Mouse (Mus musculus) gastrocnemius, adult 2 months (tissue): ENCODE results near the gene Sirt2. TPM values are rescaled to one million over a fixed set of nuclear protein-coding genes. Genes with fewer than 3 reads are reported as not detected.
A peak's percentile ranks its signal among the peaks of the same experiment; 100 is the strongest.

Source experiments
- DNase-seq: peaks from one replicate; pipeline ENCODE4 v3.0.0; 2022
- H3K27ac ChIP-seq: fragments of 200-600 bp; 2 replicates; pipeline ENCODE4 v1.8.1; 2022; ENCODE audit warnings: mild to moderate bottlenecking
- H3K4me3 ChIP-seq: fragments of 200-600 bp; 2 replicates; pipeline ENCODE4 v1.8.1; 2022; ENCODE audit warnings: mild to moderate bottlenecking, moderate library complexity
- CTCF ChIP-seq: fragments of 200-600 bp; IDR thresholded peaks from 2 replicates; pipeline ENCODE4 v1.8.1; 2022; ENCODE audit warnings: antibody characterized with exemption, mild to moderate bottlenecking, moderate library complexity
- intact Hi-C: fragments of 180-260 bp; cut with DNase I; formaldehyde crosslinking; loops from one replicate; pipeline ENCODE4 v1.15.1; 2025
- total RNA-seq, 2 experiments: library from RNA; stranded (reverse); gene quantifications; 2 replicates each; pipeline ENCODE4 v1.2.3; 2021

Gene Sirt2
- total RNA-seq, 2 experiments from 2014 or later = 91.0 to 92.5 TPM

- Histone ChIP-seq H3K27ac (no peak overlapping the region), H3K4me3 (no peak overlapping the region)
- no peak for TF ChIP-seq CTCF
- intact Hi-C loops = no loop called here
- no peak for DNase-seq
These were observed 47.9 kb downstream of the Sirt2 start for GRCm38 (mm10) chr7:28814306-28815034.

GRCm38 (mm10) chr7:28815230-28815629 is 48.7 kb downstream of the Sirt2 start:
- no peak for DNase-seq
- Histone ChIP-seq H3K27ac (no peak overlapping the region), H3K4me3 (no peak overlapping the region)
- intact Hi-C loops = no loop called here
- no peak for TF ChIP-seq CTCF

GRCm38 (mm10) chr7:28816201-28816600 is 49.7 kb downstream of the Sirt2 start:
- Histone ChIP-seq H3K27ac (0 out of 2 replicates have a peak overlapping the region, but pooled peaks have one; percentile 16), H3K4me3 (0 out of 2 replicates have a peak overlapping the region, but pooled peaks have one; percentile 15)
- intact Hi-C loops = no loop called here
- DNase-seq = no peak
- no peak for TF ChIP-seq CTCF

DNA sequence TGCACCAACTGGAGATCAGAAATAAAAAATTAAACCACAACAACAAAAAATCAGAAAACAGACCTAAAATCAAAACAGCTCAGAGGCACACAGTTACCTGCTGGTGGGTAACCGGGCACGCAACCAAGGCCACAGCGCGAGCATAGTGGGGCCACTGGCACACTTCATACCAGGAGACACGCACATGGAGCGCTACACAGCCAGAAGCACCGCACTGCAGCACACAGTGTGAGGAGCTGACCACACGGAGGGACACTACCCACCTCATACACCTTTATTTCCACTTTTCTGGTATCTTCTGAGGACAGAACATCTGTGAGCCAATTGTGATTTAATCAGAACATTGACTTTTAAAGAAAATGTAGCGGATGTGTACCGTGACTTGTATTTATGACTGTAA is 50.4 kb downstream of the Sirt2 start:
- Histone ChIP-seq H3K27ac (no peak overlapping the region), H3K4me3 (no peak overlapping the region)
- intact Hi-C loops = no loop called here
- DNase-seq = no peak
- TF ChIP-seq CTCF = no peak

DNA sequence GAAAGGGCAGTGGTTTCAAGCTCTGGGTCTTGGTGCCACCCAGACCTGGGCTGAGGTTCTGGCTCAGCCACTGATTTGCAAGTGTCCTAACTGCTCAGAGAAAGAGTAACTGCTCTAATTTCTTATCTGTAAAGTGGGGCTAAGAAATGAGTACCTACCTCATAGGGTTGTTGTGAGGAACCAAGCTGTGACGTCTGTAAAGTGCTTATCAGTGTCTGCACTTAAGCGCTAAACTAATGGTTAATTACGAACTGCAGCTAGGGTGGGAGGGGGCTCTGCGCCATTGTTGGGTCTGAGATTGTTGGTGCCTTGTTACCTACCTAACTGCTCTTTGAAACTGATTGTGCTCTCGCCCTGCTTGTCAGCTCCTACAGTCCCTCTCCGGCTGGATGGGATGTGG is 51.0 kb downstream of the Sirt2 start:
- H3K27ac ChIP-seq = 0 out of 2 replicates have a peak overlapping the region, but pooled peaks have one; percentile 8
- no peak for DNase-seq
- TF ChIP-seq CTCF = no peak
- intact Hi-C loops = no loop called here
- H3K4me3 ChIP-seq = no peak overlapping the region; the same call in 1 of the 2 replicates

GRCm38 (mm10) chr7:28817957-28818356 is 51.4 kb downstream of the Sirt2 start:
- no peak for TF ChIP-seq CTCF
- DNase-seq = no peak
- Histone ChIP-seq H3K4me3 (no peak overlapping the region; the same call in 1 of the 2 replicates), H3K27ac (0 out of 2 replicates have a peak overlapping the region, but pooled peaks have one; percentile 8)
- intact Hi-C loops = no loop called here

GRCm38 (mm10) chr7:28818436-28818835 is 51.9 kb downstream of the Sirt2 start:
- intact Hi-C loops = no loop called here
- Histone ChIP-seq H3K4me3 (no peak overlapping the region), H3K27ac (no peak overlapping the region)
- DNase-seq = no peak
- TF ChIP-seq CTCF = no peak

GRCm38 (mm10) chr7:28818861-28819452 is 52.4 kb downstream of the Sirt2 start:
- intact Hi-C loops = no loop called here
- Histone ChIP-seq H3K4me3 (no peak overlapping the region), H3K27ac (peak overlapping the region; percentile 31; the same call in 1 of the 2 replicates)
- no peak for TF ChIP-seq CTCF
- no peak for DNase-seq

DNA sequence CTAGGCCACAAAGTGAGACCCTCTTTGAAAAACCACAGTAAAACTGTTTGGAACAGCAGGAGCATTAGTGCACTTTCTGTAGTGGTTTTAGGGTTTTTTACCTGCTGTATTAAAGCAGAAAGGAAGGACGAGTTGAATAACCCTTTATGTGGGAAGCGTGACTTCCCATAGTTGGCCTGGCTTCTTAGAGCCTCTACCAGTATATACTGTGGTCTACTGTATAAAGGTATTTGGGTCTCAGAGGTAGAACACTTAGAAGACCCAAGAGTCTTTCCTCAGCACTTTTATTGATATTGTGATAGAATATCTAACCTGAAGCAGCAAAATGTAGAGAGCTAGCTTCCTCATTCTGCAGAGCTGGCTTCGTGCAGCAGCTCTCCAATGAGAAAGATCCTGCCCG is 53.0 kb downstream of the Sirt2 start:
- no peak for TF ChIP-seq CTCF
- intact Hi-C loops = no loop called here
- H3K27ac ChIP-seq = peak overlapping the region; percentile 96

GRCm38 (mm10) chr7:28820358-28821260 is 54.1 kb downstream of the Sirt2 start:
- peak overlapping the region; percentile 96 for H3K27ac ChIP-seq
- intact Hi-C loops = no loop called here

More for the DNA sequence above, 53.0 kb downstream of the Sirt2 start:
- peak overlapping the region; percentile 9; the same call in 1 of the 2 replicates for H3K4me3 ChIP-seq
- DNase-seq = no peak

DNA sequence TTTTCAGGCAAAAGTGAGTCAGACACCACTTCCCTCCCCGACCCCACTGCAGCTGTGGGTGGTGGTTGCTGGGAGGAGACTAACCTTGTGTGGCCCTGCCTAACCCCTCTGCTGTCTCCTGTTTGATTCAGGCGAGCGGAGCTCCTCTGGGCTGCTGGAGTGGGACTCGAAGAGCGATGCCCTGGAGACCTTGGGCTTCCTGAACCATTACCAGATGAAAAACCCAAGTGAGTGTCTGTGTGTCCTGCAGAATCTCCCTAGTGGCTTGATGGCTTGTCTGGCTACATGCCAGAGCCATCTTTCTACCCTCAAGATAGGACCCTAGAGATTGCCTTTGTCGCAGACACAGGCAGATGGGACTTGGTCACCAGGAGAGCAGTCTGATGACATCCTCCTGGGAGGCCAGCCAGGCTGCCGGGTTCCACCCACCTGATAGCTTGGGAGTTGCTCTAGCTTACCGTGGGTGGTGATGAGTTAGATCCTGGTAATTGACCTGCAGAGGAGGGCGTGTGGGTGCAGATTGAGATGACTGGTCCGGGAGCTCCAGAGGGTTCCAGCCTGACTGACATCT is 54.8 kb downstream of the Sirt2 start:
- H3K4me3 ChIP-seq = peak overlapping the region; percentile 34
- H3K27ac ChIP-seq = peak overlapping the region; percentile 96
- no peak for TF ChIP-seq CTCF
- intact Hi-C loops = no loop called here
- DNase-seq = peak; percentile 80

More at GRCm38 (mm10) chr7:28820358-28821260, 54.1 kb downstream of the Sirt2 start:
- TF ChIP-seq CTCF = no peak
- peak overlapping the region; percentile 9 for H3K4me3 ChIP-seq
- peak; percentile 43 for DNase-seq

DNA sequence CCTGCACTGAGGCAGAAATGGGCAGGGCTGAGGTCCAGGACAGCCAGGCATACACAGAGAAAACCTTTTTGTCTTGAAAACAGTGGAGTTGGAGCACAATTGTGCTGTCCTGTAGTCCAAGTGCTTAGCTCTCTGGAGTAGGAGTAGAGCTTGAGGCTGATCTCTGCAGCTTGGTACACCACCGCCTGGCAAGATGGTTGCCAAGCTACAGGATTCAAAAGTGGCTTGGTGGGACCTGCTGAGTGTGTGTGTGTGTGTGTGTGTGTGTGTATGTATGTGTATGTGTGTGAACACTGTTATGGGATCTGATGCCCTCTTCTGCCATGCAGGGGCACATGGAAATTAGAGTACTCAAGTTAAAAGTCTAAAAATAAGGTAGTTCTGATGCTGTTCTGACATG is 56.0 kb downstream of the Sirt2 start:
- no peak for TF ChIP-seq CTCF
- peak; percentile 16 for DNase-seq
- intact Hi-C loops = no loop called here
- H3K27ac ChIP-seq = peak overlapping the region; percentile 96
- no peak overlapping the region for H3K4me3 ChIP-seq
